Comparison of ENCODE assay signal across 11 mouse cellular contexts in genomic region chr3:96575272-96575984, GRCm38 (mm10). TPM values are rescaled to one million over a fixed set of nuclear protein-coding genes. Genes with fewer than 3 reads are reported as not detected.
DNase-seq lines count a peak whose midpoint lies in the region; ATAC-seq and TF ChIP-seq lines count a peak whose summit lies in the region.
"Had no signal": no experiment of that assay in that cellular context is flagged by ENCODE, and none has a peak within 500 bp of the region (broad histone marks: within the 10 kb centered on the region; RNA-seq: fewer than 3 reads in every experiment).

No protein-coding gene starts in this region.

- H3K27me3 ChIP-seq in liver, adult 2 months (ENCODE audit: control insufficient read depth, insufficient read depth, low read length), result no peaks in the 10 kb centered on the region
- H3K27me3 ChIP-seq in intestine, postnatal 0 days (replicated peaks; ENCODE audit: control insufficient read depth, insufficient read depth, low read length), result no peaks in the 10 kb centered on the region
- no peaks in the 10 kb centered on the region for H3K27me3 ChIP-seq in myocyte (ENCODE audit: control insufficient read depth, insufficient read depth, insufficient read length)
- H3K27me3 ChIP-seq: limb, embryonic 13.5 days had no signal

- peak overlapping the region; percentile 58 for H3K4me2 ChIP-seq in intestine, postnatal 0 days (replicated peaks; ENCODE audit: low read depth)
- H3K4me2 ChIP-seq in myocyte (ENCODE audit: low read depth), result peak overlapping the region; percentile 99

- intact Hi-C loops in gastrocnemius, adult 2 months (cut with DNase I), result no loop called here
- intact Hi-C loops in left cerebral cortex, postnatal 14 days (cut with DNase I), result no loop called here

- ATAC-seq in intestine, postnatal 0 days, result peak; percentile 55

- no peak overlapping the region for H3ac ChIP-seq in myocyte (ENCODE audit: control insufficient read depth, insufficient read length)

- no peak overlapping the region for H3K9ac ChIP-seq in liver, adult 2 months (ENCODE audit: low read depth, low read length)
- peak overlapping the region; percentile 50; the same call in 1 of the 2 replicates for H3K9ac ChIP-seq in intestine, postnatal 0 days (ENCODE audit: low read depth, low read length)
- H3K9ac ChIP-seq: limb, embryonic 13.5 days had no signal

- TF ChIP-seq CTCF in liver, adult 2 months (IDR thresholded peaks at IDR 0.05; ENCODE audit: low read depth, low read length), result no peak
- TF ChIP-seq CTCF in gastrocnemius, adult 2 months (IDR thresholded peaks at IDR 0.05), result no peak
- TF ChIP-seq CTCF in intestine, postnatal 0 days (IDR thresholded peaks at IDR 0.05; ENCODE audit: low read depth), result no peak

- H3K27ac ChIP-seq in liver, adult 2 months (replicated peaks; ENCODE audit: insufficient read depth, low read depth, low read length), result peak overlapping the region; percentile 67
- peak overlapping the region; percentile 99 for H3K27ac ChIP-seq in gastrocnemius, adult 2 months
- H3K27ac ChIP-seq in intestine, postnatal 0 days (ENCODE audit: low read depth, low read length), result peak overlapping the region; percentile 98

- no peak for TF ChIP-seq POLR2A in liver, adult 2 months (IDR thresholded peaks at IDR 0.05; ENCODE audit: extremely low read depth, insufficient read depth, low read length)
- no peak for TF ChIP-seq POLR2A in myocyte (IDR thresholded peaks at IDR 0.05; ENCODE audit: insufficient read length, low read depth)

- peak; percentile 100 for DNase-seq in liver, adult 2 months (ENCODE audit: extremely low read depth, low read depth, low spot score)
- no peak for DNase-seq in liver
- DNase-seq in gastrocnemius, adult 2 months, result peak; percentile 85
- DNase-seq in right cerebral cortex, postnatal 14 days, result no peak
- DNase-seq in cerebellum, adult 8-10 months, result no peak
- DNase-seq in left cerebral cortex, postnatal 14 days (ENCODE audit: low spot score in 2 of 2), result no peak
- DNase-seq: right cerebral cortex, postnatal 25 days had no signal

- H3K4me1 ChIP-seq in liver, adult 2 months (ENCODE audit: control insufficient read depth, insufficient read depth, low read length), result peaks cover 45% of the 10 kb centered on the region
- peaks cover 18% of the 10 kb centered on the region for H3K4me1 ChIP-seq in intestine, postnatal 0 days (replicated peaks; ENCODE audit: control insufficient read depth, insufficient read depth, low read length)

- no peaks in the 10 kb centered on the region for H3K79me2 ChIP-seq in liver, adult 2 months (ENCODE audit: control insufficient read depth, insufficient read depth, low read length)
- no peaks in the 10 kb centered on the region for H3K79me2 ChIP-seq in myocyte (ENCODE audit: control insufficient read depth, insufficient read depth)

- 40% methylated on average over 8 of the region's 8 CpGs for WGBS in liver, adult 2 months
- 37% methylated on average over 8 of the region's 8 CpGs for WGBS in intestine, postnatal 0 days

- no peaks in the 10 kb centered on the region for H3K9me3 ChIP-seq in intestine, postnatal 0 days (ENCODE audit: control insufficient read depth)
- H3K9me3 ChIP-seq: G1E; limb, embryonic 13.5 days had no signal

- H3K36me3 ChIP-seq in liver, adult 2 months (ENCODE audit: control insufficient read depth, insufficient read depth, low read length), result no peaks in the 10 kb centered on the region
- H3K36me3 ChIP-seq in intestine, postnatal 0 days (ENCODE audit: control insufficient read depth, insufficient read depth), result no peaks in the 10 kb centered on the region
- peaks cover 4% of the 10 kb centered on the region for H3K36me3 ChIP-seq in myocyte (ENCODE audit: control insufficient read depth, insufficient read depth)

- H3K4me3 ChIP-seq in liver, adult 2 months (ENCODE audit: insufficient read depth, low read depth, low read length), result no peak overlapping the region
- peak overlapping the region; percentile 63 for H3K4me3 ChIP-seq in gastrocnemius, adult 2 months
- peak overlapping the region; percentile 13; the same call in 1 of the 2 replicates for H3K4me3 ChIP-seq in intestine, postnatal 0 days (ENCODE audit: low read depth, low read length)
- H3K4me3 ChIP-seq in myocyte, result peak overlapping the region; percentile 23

TF ChIP-seq in myocyte, 11 proteins besides CTCF, POLR2A, EP300 and RAD21:
- TF ChIP-seq USF1 (IDR thresholded peaks at IDR 0.05; ENCODE audit: low read depth), result no peak
TF ChIP-seq in myocyte: peak in this region for 0.

RNA-seq across cellular contexts. Expression of gene Gm16253, which starts 1.4 kb away (rescaled TPM):
- total RNA-seq in liver, adult 2 months (2014; rRNA removed), result not detected in 2 replicates
- not detected in 2 replicates for polyA plus RNA-seq in liver, adult 2 months (2012; rRNA removed)
- 1 to 10 TPM in 1 of 2 experiments, not detected in 1; 1.1 TPM for total RNA-seq in gastrocnemius, adult 2 months (2021)
- 0.31 and 0.41 TPM in 2 replicates for polyA plus RNA-seq in intestine, postnatal 0 days (2015; fragmentation: Nextera tagmentation; extraction: Ambion mirVana)
- polyA plus RNA-seq in myocyte (2012; fragmentation: generic; extraction: Trizol), result 0.25 TPM
- not detected for total RNA-seq in left cerebral cortex, postnatal 14 days (2021)
- total RNA-seq: G1E had no signal
- polyA plus RNA-seq: G1E had no signal

RNA-seq across cellular contexts. Expression of gene Txnip, which starts 17.7 kb away (rescaled TPM):
- total RNA-seq in liver, adult 2 months (2014; rRNA removed), result 153 and 159 TPM in 2 replicates
- polyA plus RNA-seq in liver, adult 2 months (2012; rRNA removed), result 51.0 and 74.3 TPM in 2 replicates
- total RNA-seq in gastrocnemius, adult 2 months (2021), result 100 to 1,000 TPM; 541 to 557 TPM
- polyA plus RNA-seq in intestine, postnatal 0 days (2015; fragmentation: Nextera tagmentation; extraction: Ambion mirVana), result 244 and 254 TPM in 2 replicates
- polyA plus RNA-seq in myocyte (2012; fragmentation: generic; extraction: Trizol), result 42.6 TPM
- total RNA-seq in left cerebral cortex, postnatal 14 days (2021), result 10 to 100 TPM; 26.9 to 36.8 TPM

RNA-seq across cellular contexts. Expression of gene Polr3gl, which starts 18.6 kb away (rescaled TPM):
- total RNA-seq in liver, adult 2 months (2014; rRNA removed), result 5.7 and 8.2 TPM in 2 replicates
- polyA plus RNA-seq in liver, adult 2 months (2012; rRNA removed), result 7.0 and 7.7 TPM in 2 replicates
- total RNA-seq in gastrocnemius, adult 2 months (2021), result 10 to 100 TPM; 44.5 to 48.3 TPM
- 16.4 and 18.7 TPM in 2 replicates for polyA plus RNA-seq in intestine, postnatal 0 days (2015; fragmentation: Nextera tagmentation; extraction: Ambion mirVana)
- polyA plus RNA-seq in myocyte (2012; fragmentation: generic; extraction: Trizol), result 22.7 TPM
- total RNA-seq in left cerebral cortex, postnatal 14 days (2021), result 10 to 100 TPM; 26.6 to 29.7 TPM

RNA-seq across cellular contexts. Expression of gene Ankrd34a, which starts 21.0 kb away (rescaled TPM):
- total RNA-seq in liver, adult 2 months (2014; rRNA removed), result 0.07 TPM in 1 of 2 replicates, not detected in the other
- polyA plus RNA-seq in liver, adult 2 months (2012; rRNA removed), result 0.05 and 0.07 TPM in 2 replicates
- total RNA-seq in gastrocnemius, adult 2 months (2021), result under 1 TPM; 0.41 to 0.92 TPM
- 0.92 and 1.3 TPM in 2 replicates for polyA plus RNA-seq in intestine, postnatal 0 days (2015; fragmentation: Nextera tagmentation; extraction: Ambion mirVana)
- polyA plus RNA-seq in myocyte (2012; fragmentation: generic; extraction: Trizol), result 2.5 TPM
- 10 to 100 TPM; 69.9 to 72.6 TPM for total RNA-seq in left cerebral cortex, postnatal 14 days (2021)

RNA-seq across cellular contexts. Expression of gene Lix1l, which starts 25.5 kb away (rescaled TPM):
- 3.0 and 3.1 TPM in 2 replicates for total RNA-seq in liver, adult 2 months (2014; rRNA removed)
- 2.5 and 3.3 TPM in 2 replicates for polyA plus RNA-seq in liver, adult 2 months (2012; rRNA removed)
- total RNA-seq in gastrocnemius, adult 2 months (2021), result 1 to 10 TPM; 4.9 to 8.4 TPM
- polyA plus RNA-seq in intestine, postnatal 0 days (2015; fragmentation: Nextera tagmentation; extraction: Ambion mirVana), result 2.2 and 2.4 TPM in 2 replicates
- polyA plus RNA-seq in myocyte (2012; fragmentation: generic; extraction: Trizol), result 30.2 TPM
- total RNA-seq in left cerebral cortex, postnatal 14 days (2021), result 10 to 100 TPM; 22.1 to 24.8 TPM

Comparison
In these comparisons a context has a peak if more than half of its experiments do, and no peak if none do; other contexts are left out.
1. DNase-seq: peak in liver, adult 2 months (single experiment) and gastrocnemius, adult 2 months (single experiment); none in liver (single experiment), right cerebral cortex, postnatal 14 days (single experiment), cerebellum, adult 8-10 months (single experiment) and left cerebral cortex, postnatal 14 days (0 of 2).
2. Peak in every context shown above with its lines, with median percentiles within 50 percentile points of each other: H3K27ac ChIP-seq.